Mouse (Mus musculus): ENCODE measurements around the gene Gm35315.
"Not testable (repeated sequence)": the region's sequence is repeated elsewhere in the genome, so short reads cannot be mapped to it uniquely, and the experiment has no call there.

DNA sequence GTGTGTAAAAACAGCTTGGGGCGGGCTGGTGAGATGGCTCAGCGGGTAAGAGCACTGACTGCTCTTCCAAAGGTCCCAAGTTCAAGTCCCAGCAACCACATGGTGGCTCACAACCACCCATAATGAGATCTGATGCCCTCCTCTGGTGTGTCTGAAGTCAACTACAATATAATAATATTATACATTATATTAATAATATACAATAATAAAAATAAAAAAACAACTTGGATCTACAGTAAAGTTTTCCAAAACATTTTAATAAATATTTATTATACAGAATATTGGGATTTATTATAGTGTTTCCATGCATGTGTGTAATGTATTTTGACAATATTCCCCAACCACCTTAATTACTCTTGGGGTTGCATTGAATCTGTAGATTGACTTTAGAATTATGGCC lies 21.8 kb downstream of the Gm35315 start, which contains the start of gene Gm17655:
- not testable (repeated sequence) for TF ChIP-seq POLR2AphosphoS2 (IDR thresholded peaks at IDR 0.05; ENCODE audit: low read depth, low read length); MAFK (IDR thresholded peaks at IDR 0.05; ENCODE audit: insufficient replicate concordance, low read length); MAX (IDR thresholded peaks at IDR 0.05; ENCODE audit: low read length); EP300 (IDR thresholded peaks at IDR 0.05; ENCODE audit: low read length); SMC3 (IDR thresholded peaks at IDR 0.05; ENCODE audit: low read depth, low read length)
